Mouse (Mus musculus) gastrocnemius, postnatal 25 days (tissue): Measurements from ENCODE around the gene Jam3. TPM values are rescaled to one million over a fixed set of nuclear protein-coding genes. Genes with fewer than 3 reads are reported as not detected.

Experiments
- total RNA-seq, 2 experiments: library from RNA; stranded (reverse); gene quantifications; 1 replicate in 1 of 2; 2 replicates in 1 of 2; pipeline ENCODE4 v1.2.3; 2021

The Jam3 gene
- total RNA-seq, 2 experiments from 2014 or later, result 8.5 to 8.6 TPM

Other genes with a start within 250 kb of the Jam3 start
- not detected for gene Gm1110, start 232.3 kb downstream of the Jam3 start, total RNA-seq
- gene Acad8, start 155.9 kb downstream of the Jam3 start, total RNA-seq, result 10 to 100 TPM; 32.7 to 35.1 TPM
- 10 to 100 TPM; 19.5 to 20.7 TPM for gene Thyn1, start 155.7 kb downstream of the Jam3 start, total RNA-seq
- 10 to 100 TPM; 24.4 to 24.7 TPM for gene Vps26b, start 125.4 kb downstream of the Jam3 start, total RNA-seq
- 1 to 10 TPM; 5.3 to 5.8 TPM for gene Ncapd3, start 125.2 kb downstream of the Jam3 start, total RNA-seq
- 1 to 10 TPM; 2.0 to 5.8 TPM for gene Igsf9b, start 143.8 kb upstream of the Jam3 start, total RNA-seq
- gene Spata19, start 241.4 kb upstream of the Jam3 start, total RNA-seq, result not detected